Mouse (Mus musculus): ENCODE results near the gene Rfxank. TPM values are rescaled to one million over a fixed set of nuclear protein-coding genes. Genes with fewer than 3 reads are reported as not detected.

Gene Rfxank
- 5.7 and 7.2 TPM in 2 replicates for polyA plus RNA-seq (2012; rRNA removed)

GRCm38 (mm10) chr8:70139026-70139857 lies at the start of gene Rfxank, which contains the start of the genes Borcs8 and Mef2b:
Gene Rfxank, minus strand, starts transcription at chr8:70139154.
Gene Borcs8, plus strand, starts transcription at chr8:70139499.
Gene Mef2b, plus strand, starts transcription at chr8:70139711.

GRCm38 (mm10) chr8:70172043-70172681 lies 33.2 kb upstream of the Rfxank start, which contains the start of gene Tmem161a:
Gene Tmem161a, plus strand, starts transcription at chr8:70172356.

GRCm38 (mm10) chr8:70131166-70131883 lies 7.6 kb downstream of the Rfxank start, which contains the start of gene Nr2c2ap:
Gene Nr2c2ap, plus strand, starts transcription at chr8:70131333.

GRCm38 (mm10) chr8:70120667-70121066 lies 18.3 kb downstream of the Rfxank start, which contains the start of gene Ncan:
Gene Ncan, minus strand, starts transcription at chr8:70120873.

GRCm38 (mm10) chr8:70083285-70083684 lies 55.7 kb downstream of the Rfxank start, which contains the start of gene Hapln4:
Gene Hapln4, plus strand, starts transcription at chr8:70083457.

Other genes with a start within 250 kb of the Rfxank start
- 0.22 and 0.24 TPM in 2 replicates for gene Tssk6, start 237.0 kb downstream of the Rfxank start, polyA plus RNA-seq (2012; rRNA removed)
- 62.7 and 63.0 TPM in 2 replicates for gene Ndufa13, start 236.6 kb downstream of the Rfxank start, polyA plus RNA-seq (2012; rRNA removed)
- 0.44 and 0.46 TPM in 2 replicates for gene Yjefn3, start 236.4 kb downstream of the Rfxank start, polyA plus RNA-seq (2012; rRNA removed)
- 12.3 and 13.6 TPM in 2 replicates for gene Gatad2a, start 142.8 kb downstream of the Rfxank start, polyA plus RNA-seq (2012; rRNA removed)
- gene Mau2, start 96.4 kb downstream of the Rfxank start, polyA plus RNA-seq (2012; rRNA removed): 19.7 and 22.0 TPM in 2 replicates
- gene Sugp1, start 96.3 kb downstream of the Rfxank start, polyA plus RNA-seq (2012; rRNA removed): 5.8 and 6.6 TPM in 2 replicates
- gene Tm6sf2, start 66.2 kb downstream of the Rfxank start, polyA plus RNA-seq (2012; rRNA removed): 1.7 and 3.0 TPM in 2 replicates
- 0.02 and 0.05 TPM in 2 replicates for gene Hapln4, start 55.7 kb downstream of the Rfxank start, polyA plus RNA-seq (2012; rRNA removed)
- gene Ncan, start 18.3 kb downstream of the Rfxank start, polyA plus RNA-seq (2012; rRNA removed): under 0.01 TPM in 1 of 2 replicates, not detected in the other
- gene Nr2c2ap, start 7.8 kb downstream of the Rfxank start, polyA plus RNA-seq (2012; rRNA removed): 7.7 and 8.4 TPM in 2 replicates
- 24.7 and 27.1 TPM in 2 replicates for gene Borcs8, start 345 bp upstream of the Rfxank start, polyA plus RNA-seq (2012; rRNA removed)
- gene Mef2b, start 557 bp upstream of the Rfxank start, polyA plus RNA-seq (2012; rRNA removed): 0.02 and 0.06 TPM in 2 replicates
- 38.5 and 51.0 TPM in 2 replicates for gene Tmem161a, start 33.2 kb upstream of the Rfxank start, polyA plus RNA-seq (2012; rRNA removed)
- gene Slc25a42, start 73.2 kb upstream of the Rfxank start, polyA plus RNA-seq (2012; rRNA removed): 45.6 and 57.7 TPM in 2 replicates
- 12.9 and 16.4 TPM in 2 replicates for gene Sugp2, start 95.1 kb upstream of the Rfxank start, polyA plus RNA-seq (2012; rRNA removed)
- 7.8 and 7.9 TPM in 2 replicates for gene Armc6, start 95.3 kb upstream of the Rfxank start, polyA plus RNA-seq (2012; rRNA removed)
- 6.7 and 6.9 TPM in 2 replicates for gene Homer3, start 143.7 kb upstream of the Rfxank start, polyA plus RNA-seq (2012; rRNA removed)
- 16.9 and 18.1 TPM in 2 replicates for gene Ddx49, start 163.3 kb upstream of the Rfxank start, polyA plus RNA-seq (2012; rRNA removed)
- gene Cope, start 163.4 kb upstream of the Rfxank start, polyA plus RNA-seq (2012; rRNA removed): 193 and 196 TPM in 2 replicates
- gene Cers1, start 176.6 kb upstream of the Rfxank start, polyA plus RNA-seq (2012; rRNA removed): 0.07 and 0.09 TPM in 2 replicates
- gene Gdf1, start 190.7 kb upstream of the Rfxank start, polyA plus RNA-seq (2012; rRNA removed): 0.05 TPM in 1 of 2 replicates, not detected in the other
- 9.1 and 10.4 TPM in 2 replicates for gene Upf1, start 214.1 kb upstream of the Rfxank start, polyA plus RNA-seq (2012; rRNA removed)
- 2.0 and 2.9 TPM in 2 replicates for gene Comp, start 234.4 kb upstream of the Rfxank start, polyA plus RNA-seq (2012; rRNA removed)

All from liver, embryonic 18 days (tissue).